Mouse (Mus musculus) liver, postnatal 0 days (tissue): ENCODE results near the gene Pcnx3.

Source experiments
- CTCF ChIP-seq: sonication (generic); IDR thresholded peaks from 2 replicates; pipeline ENCODE4 v1.5.1; 2016; ENCODE audit warnings: antibody characterized with exemption, low read depth
- EP300 ChIP-seq: IDR thresholded peaks from 2 replicates; pipeline ENCODE4 v1.6.1; 2016; ENCODE audit warnings: antibody characterized with exemption, low read depth, mild to moderate bottlenecking

- TF ChIP-seq CTCF (no peak), EP300 (no peak)
Measured at GRCm38 (mm10) chr19:5680432-5680831, 8.3 kb downstream of the Pcnx3 start.
